Mouse (Mus musculus): ENCODE measurements around the gene Gm10521. TPM values are rescaled to one million over a fixed set of nuclear protein-coding genes. Genes with fewer than 3 reads are reported as not detected.
"Not testable (repeated sequence)": the region's sequence is repeated elsewhere in the genome, so short reads cannot be mapped to it uniquely, and the experiment has no call there.

Gm10521 gene
- total RNA-seq (2021) = not detected
- long read RNA-seq = 0 reads

- not testable (repeated sequence) for DNase-seq (ENCODE audit: low spot score in 2 of 2)
Observed at GRCm38 (mm10) chr1:171895364-171895763, at the start of gene Gm10521. Gene Gm10521 (plus strand): TSS chr1:171895664.

- no peak for DNase-seq (ENCODE audit: low spot score in 2 of 2)
Observed at GRCm38 (mm10) chr1:171848201-171848600, 47.3 kb upstream of the Gm10521 start.

GRCm38 (mm10) chr1:171848757-171849156, 46.7 kb upstream of the Gm10521 start:
- DNase-seq (ENCODE audit: low spot score in 2 of 2) = no peak

GRCm38 (mm10) chr1:171849454-171849853, 46.0 kb upstream of the Gm10521 start:
- no peak for DNase-seq (ENCODE audit: low spot score in 2 of 2)

GRCm38 (mm10) chr1:171865467-171865866, 30.0 kb upstream of the Gm10521 start:
- no peak for DNase-seq (ENCODE audit: low spot score in 2 of 2)

- DNase-seq (ENCODE audit: low spot score in 2 of 2) = no peak
Observed at GRCm38 (mm10) chr1:171886989-171887388, 8.5 kb upstream of the Gm10521 start.

GRCm38 (mm10) chr1:171904011-171904410, 8.5 kb downstream of the Gm10521 start:
- no peak for DNase-seq (ENCODE audit: low spot score in 2 of 2)

- no peak for DNase-seq (ENCODE audit: low spot score in 2 of 2)
Observed at GRCm38 (mm10) chr1:171915638-171916458, 20.4 kb downstream of the Gm10521 start.

- DNase-seq (ENCODE audit: low spot score in 2 of 2) = no peak
Observed at GRCm38 (mm10) chr1:171917305-171918039, 22.0 kb downstream of the Gm10521 start, which contains the start of gene Slamf6. Gene Slamf6 (plus strand): TSS chr1:171917515.

GRCm38 (mm10) chr1:171918136-171918920, 22.9 kb downstream of the Gm10521 start:
- DNase-seq (ENCODE audit: low spot score in 2 of 2) = no peak

- DNase-seq (ENCODE audit: low spot score in 2 of 2) = no peak
Observed at GRCm38 (mm10) chr1:171919193-171919592, 23.7 kb downstream of the Gm10521 start.

- no peak for DNase-seq (ENCODE audit: low spot score in 2 of 2)
Observed at GRCm38 (mm10) chr1:171919901-171920510, 24.5 kb downstream of the Gm10521 start.

GRCm38 (mm10) chr1:171920989-171921621, 25.6 kb downstream of the Gm10521 start:
- no peak for DNase-seq (ENCODE audit: low spot score in 2 of 2)

GRCm38 (mm10) chr1:171921641-171922040, 26.2 kb downstream of the Gm10521 start:
- DNase-seq (ENCODE audit: low spot score in 2 of 2) = no peak

- no peak for DNase-seq (ENCODE audit: low spot score in 2 of 2)
Observed at GRCm38 (mm10) chr1:171922844-171923243, 27.4 kb downstream of the Gm10521 start.

GRCm38 (mm10) chr1:171924900-171925299, 29.4 kb downstream of the Gm10521 start:
- DNase-seq (ENCODE audit: low spot score in 2 of 2) = no peak

- DNase-seq (ENCODE audit: low spot score in 2 of 2) = no peak
Observed at GRCm38 (mm10) chr1:171933851-171934250, 38.4 kb downstream of the Gm10521 start.

GRCm38 (mm10) chr1:171938952-171939948, 43.8 kb downstream of the Gm10521 start:
- no peak for DNase-seq (ENCODE audit: low spot score in 2 of 2)

GRCm38 (mm10) chr1:171940626-171941025, 45.2 kb downstream of the Gm10521 start:
- no peak for DNase-seq (ENCODE audit: low spot score in 2 of 2)
